Mouse (Mus musculus) testis, adult 2 months (tissue): Measurements from ENCODE around the gene Cacna1d.

ENCODE experiments used
- CTCF ChIP-seq: fragments of 200-500 bp; IDR thresholded peaks from 2 replicates; pipeline ENCODE4 v1.5.1; 2012; ENCODE audit warnings: low read depth, mild to moderate bottlenecking, inconsistent platforms, low read length, moderate library complexity; ENCODE audit not compliant: control insufficient read depth, insufficient read depth, insufficient replicate concordance
- POLR2A ChIP-seq: fragments of 200-500 bp; IDR thresholded peaks from 2 replicates; pipeline ENCODE4 v1.6.1; 2012; ENCODE audit warnings: low read depth, mild to moderate bottlenecking, inconsistent platforms, low read length, moderate library complexity; ENCODE audit not compliant: control insufficient read depth

DNA sequence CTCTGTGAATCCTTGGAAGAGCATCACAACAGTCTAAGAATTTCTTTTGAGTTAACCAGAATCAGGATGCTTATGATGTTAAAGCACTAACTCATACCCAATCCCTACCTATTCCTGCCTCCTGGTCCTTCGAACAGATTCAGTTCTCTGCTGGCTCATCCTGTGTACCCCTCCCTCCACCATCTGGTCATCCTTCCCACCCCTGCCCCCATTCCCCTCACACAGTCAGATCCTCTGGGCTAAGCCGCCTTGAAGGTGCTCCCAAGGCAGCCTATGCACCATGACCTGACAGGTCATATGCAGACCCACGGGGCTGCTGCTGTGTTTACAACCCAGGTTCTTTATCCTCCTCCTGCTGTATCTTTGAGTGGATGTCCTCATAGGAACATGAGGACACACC, 292.4 kb downstream of the Cacna1d start:
- TF ChIP-seq POLR2A (no peak), CTCF (no peak)
